Mouse (Mus musculus): ENCODE measurements around the gene Pheta1.
"Not testable (repeated sequence)": the region's sequence is repeated elsewhere in the genome, so short reads cannot be mapped to it uniquely, and the experiment has no call there.

Pheta1 gene

GRCm38 (mm10) chr5:121843138-121843905 lies 5.5 kb upstream of the Pheta1 start:
- DNase-seq (ENCODE audit: low spot score in 2 of 2) = no peak

GRCm38 (mm10) chr5:121845361-121845760 lies 3.4 kb upstream of the Pheta1 start:
- no peak for DNase-seq (ENCODE audit: low spot score in 2 of 2)

GRCm38 (mm10) chr5:121846322-121846721 lies 2.5 kb upstream of the Pheta1 start:
- DNase-seq (ENCODE audit: low spot score in 2 of 2) = no peak

- DNase-seq (ENCODE audit: low spot score in 2 of 2) = not testable (repeated sequence)
These were observed 1.5 kb upstream of the Pheta1 start for GRCm38 (mm10) chr5:121847269-121847668.

GRCm38 (mm10) chr5:121848035-121848519 lies 707 bp upstream of the Pheta1 start:
- DNase-seq (ENCODE audit: low spot score in 2 of 2) = no peak

- no peak for DNase-seq (ENCODE audit: low spot score in 2 of 2)
These were observed 930 bp downstream of the Pheta1 start for GRCm38 (mm10) chr5:121849478-121850349.

GRCm38 (mm10) chr5:121853368-121854051 lies 4.7 kb downstream of the Pheta1 start:
- no peak for DNase-seq (ENCODE audit: low spot score in 2 of 2)

GRCm38 (mm10) chr5:121854768-121855167 lies 6.0 kb downstream of the Pheta1 start:
- DNase-seq (ENCODE audit: low spot score in 2 of 2) = no peak

- no peak for DNase-seq (ENCODE audit: low spot score in 2 of 2)
These were observed 8.0 kb downstream of the Pheta1 start for GRCm38 (mm10) chr5:121856740-121857139.

- no peak for DNase-seq (ENCODE audit: low spot score in 2 of 2)
These were observed 9.6 kb downstream of the Pheta1 start for GRCm38 (mm10) chr5:121858427-121858826.

- no peak for DNase-seq (ENCODE audit: low spot score in 2 of 2)
These were observed 13.2 kb downstream of the Pheta1 start for GRCm38 (mm10) chr5:121861964-121862363.

GRCm38 (mm10) chr5:121864330-121864729 lies 15.5 kb downstream of the Pheta1 start:
- DNase-seq (ENCODE audit: low spot score in 2 of 2) = no peak

GRCm38 (mm10) chr5:121867963-121868362 lies 19.2 kb downstream of the Pheta1 start:
- no peak for DNase-seq (ENCODE audit: low spot score in 2 of 2)

GRCm38 (mm10) chr5:121870832-121871231 lies 22.0 kb downstream of the Pheta1 start:
- no peak for DNase-seq (ENCODE audit: low spot score in 2 of 2)

GRCm38 (mm10) chr5:121871515-121872030 lies 22.8 kb downstream of the Pheta1 start:
- DNase-seq (ENCODE audit: low spot score in 2 of 2) = no peak

- peak; percentile 73 to 88 for DNase-seq (ENCODE audit: low spot score in 2 of 2)
These were observed 23.4 kb downstream of the Pheta1 start for GRCm38 (mm10) chr5:121872158-121872557.

- no peak for DNase-seq (ENCODE audit: low spot score in 2 of 2)
These were observed 26.3 kb downstream of the Pheta1 start for GRCm38 (mm10) chr5:121875041-121875440.

- DNase-seq (ENCODE audit: low spot score in 2 of 2) = no peak
These were observed 28.1 kb downstream of the Pheta1 start for GRCm38 (mm10) chr5:121876901-121877300.

- DNase-seq (ENCODE audit: low spot score in 2 of 2) = no peak
These were observed 29.9 kb downstream of the Pheta1 start for GRCm38 (mm10) chr5:121878703-121879102.

GRCm38 (mm10) chr5:121879211-121879610 lies 30.4 kb downstream of the Pheta1 start:
- DNase-seq (ENCODE audit: low spot score in 2 of 2) = no peak

- DNase-seq (ENCODE audit: low spot score in 2 of 2) = no peak
These were observed 34.6 kb downstream of the Pheta1 start for GRCm38 (mm10) chr5:121883356-121883755.

- DNase-seq (ENCODE audit: low spot score in 2 of 2) = no peak
These were observed 40.6 kb downstream of the Pheta1 start for GRCm38 (mm10) chr5:121889375-121889774.

Measured in urinary bladder, postnatal 4 days (tissue).